Mouse (Mus musculus): Measurements from ENCODE around the gene Smad3.

DNA sequence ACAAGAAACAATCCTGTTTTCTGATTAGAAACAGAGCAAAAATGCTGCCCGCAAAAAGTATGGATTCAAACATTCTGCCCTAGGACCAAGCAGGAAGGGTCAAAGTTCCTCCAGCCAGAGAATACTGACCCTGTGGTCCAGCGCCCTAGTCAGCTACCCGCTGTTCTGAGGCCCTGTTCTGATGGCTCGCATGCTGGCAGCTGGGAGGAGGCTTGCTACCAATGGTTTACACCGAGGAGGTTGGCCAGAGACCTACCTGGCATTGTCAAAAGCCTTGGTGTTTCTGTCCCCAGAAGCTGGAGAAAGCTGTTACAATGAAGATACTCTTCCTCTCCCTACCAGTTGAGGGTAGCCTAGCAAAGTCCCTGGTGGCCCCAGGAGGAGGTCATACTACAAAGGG is 3.8 kb downstream of the Smad3 start:
- no peak for TF ChIP-seq CTCF (conservative IDR thresholded peaks at IDR 0.05; ENCODE audit: insufficient read depth, insufficient read length, low read depth, low read length)
- no peak for TF ChIP-seq POLR2A (IDR thresholded peaks at IDR 0.05; ENCODE audit: low read depth, low read length)
